Mouse (Mus musculus) G1E-ER4 (cell line): ENCODE results near the gene Fcho1. TPM values are rescaled to one million over a fixed set of nuclear protein-coding genes. Genes with fewer than 3 reads are reported as not detected.

ENCODE experiments used
- GATA1 ChIP-seq: IDR thresholded peaks from one replicate; pipeline ENCODE4 v1.8.0; 2012; ENCODE audit warnings: low read length, inconsistent platforms
- polyA plus RNA-seq: library from polyadenylated mRNA; stranded (reverse); fragments of >175 nt; gene quantifications from 2 replicates; pipeline ENCODE4 v1.2.3, GENCODE M21; 2012

Gene Fcho1
- polyA plus RNA-seq, 1 experiment, result 36.1 TPM

- TF ChIP-seq GATA1, result no peak
Observed at GRCm38 (mm10) chr8:71686143-71686734, 39.3 kb downstream of the Fcho1 start.

GRCm38 (mm10) chr8:71685573-71685972 is 39.9 kb downstream of the Fcho1 start:
- no peak for TF ChIP-seq GATA1

- TF ChIP-seq GATA1, result no peak
Observed at GRCm38 (mm10) chr8:71684701-71685100, 40.8 kb downstream of the Fcho1 start.

DNA sequence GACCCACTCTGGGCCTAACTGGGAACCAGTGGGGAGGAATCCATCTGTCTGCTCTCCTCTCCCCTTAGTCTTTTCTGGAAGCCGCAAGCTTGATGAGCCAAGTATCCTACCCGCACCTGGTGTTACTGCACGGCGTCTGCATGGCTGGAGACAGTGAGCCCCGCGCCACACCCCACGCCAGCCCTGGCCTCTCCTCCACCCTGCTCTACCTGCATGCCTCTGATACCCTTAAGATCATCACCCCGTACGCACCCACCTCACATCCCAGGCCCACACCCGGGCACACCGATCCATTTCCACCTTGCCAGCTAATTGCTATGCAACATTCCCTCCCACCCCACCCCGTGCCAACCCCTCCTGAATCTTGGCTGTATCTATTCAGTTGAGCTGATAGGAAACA is 42.7 kb downstream of the Fcho1 start:
- no peak for TF ChIP-seq GATA1

- no peak for TF ChIP-seq GATA1
Observed at GRCm38 (mm10) chr8:71681369-71681915, 44.1 kb downstream of the Fcho1 start.

DNA sequence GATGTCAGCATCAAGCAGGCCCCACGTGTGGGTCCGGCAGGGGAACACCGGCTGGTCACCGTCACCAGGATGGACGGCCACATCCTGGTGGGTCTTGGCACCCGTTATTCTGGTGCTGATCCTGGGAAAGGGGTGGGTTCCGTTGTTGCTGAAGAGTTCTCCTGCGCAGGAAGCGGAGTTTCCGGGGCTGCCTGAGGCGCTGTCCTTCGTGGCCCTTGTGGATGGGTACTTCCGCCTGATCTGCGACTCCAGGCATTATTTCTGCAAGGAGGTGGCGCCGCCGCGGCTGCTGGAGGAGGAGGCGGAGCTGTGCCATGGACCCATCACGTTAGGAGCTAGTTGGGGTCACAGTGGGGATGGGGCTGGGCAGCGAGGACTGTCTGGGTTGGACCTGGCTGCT is 45.0 kb downstream of the Fcho1 start:
- TF ChIP-seq GATA1, result no peak

- no peak for TF ChIP-seq GATA1
Observed at GRCm38 (mm10) chr8:71679550-71680168, 45.9 kb downstream of the Fcho1 start.

- TF ChIP-seq GATA1, result no peak
Observed at GRCm38 (mm10) chr8:71679116-71679515, 46.4 kb downstream of the Fcho1 start.

GRCm38 (mm10) chr8:71678216-71678615 is 47.3 kb downstream of the Fcho1 start:
- no peak for TF ChIP-seq GATA1

- no peak for TF ChIP-seq GATA1
Observed at GRCm38 (mm10) chr8:71677555-71677954, 48.0 kb downstream of the Fcho1 start.

DNA sequence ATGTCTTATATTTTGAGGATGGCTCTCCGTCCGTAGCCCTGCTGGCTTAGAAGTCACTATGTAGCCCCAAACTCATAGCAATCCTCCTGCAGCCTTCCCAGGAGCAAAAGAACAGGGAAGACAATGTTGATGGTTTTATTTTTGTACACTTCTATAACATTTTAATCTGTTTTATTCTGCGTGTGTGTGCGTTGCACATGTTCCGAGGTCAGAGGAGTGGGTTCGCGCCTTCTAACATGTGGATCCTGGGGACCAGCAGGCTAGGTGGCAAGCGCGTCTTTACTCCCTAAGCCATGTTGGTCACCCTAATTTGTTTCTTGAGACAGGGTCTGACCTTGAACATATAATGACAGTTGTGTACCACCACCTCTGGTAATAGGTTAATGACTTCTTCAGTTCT is 48.7 kb downstream of the Fcho1 start:
- no peak for TF ChIP-seq GATA1

GRCm38 (mm10) chr8:71676020-71676741 is 49.3 kb downstream of the Fcho1 start, which contains the start of gene Jak3:
Gene Jak3 (plus strand): TSS chr8:71676296.
- TF ChIP-seq GATA1, result no peak

GRCm38 (mm10) chr8:71675456-71676019 is 50.0 kb downstream of the Fcho1 start:
- TF ChIP-seq GATA1, result no peak

- TF ChIP-seq GATA1, result no peak
Observed at GRCm38 (mm10) chr8:71674071-71674470, 51.4 kb downstream of the Fcho1 start.

GRCm38 (mm10) chr8:71672168-71672735 is 53.3 kb downstream of the Fcho1 start:
- no peak for TF ChIP-seq GATA1

GRCm38 (mm10) chr8:71671549-71671965 is 54.0 kb downstream of the Fcho1 start, which contains the start of gene Unc13a:
Gene Unc13a (minus strand): TSS chr8:71671757.
- TF ChIP-seq GATA1, result no peak
